Mouse (Mus musculus) adrenal gland, adult (tissue): Measurements from ENCODE around the gene Gzmd.
A peak's percentile ranks its signal among the peaks of the same experiment; 100 is the strongest.
"Not testable (repeated sequence)": the region's sequence is repeated elsewhere in the genome, so short reads cannot be mapped to it uniquely, and the experiment has no call there.

Experiments used
- DNase-seq, 2 experiments: peaks; one replicate each; pipeline ENCODE4 v3.0.0; 2022 to 2023; ENCODE audit warnings: low spot score in 1 of 2; ENCODE audit not compliant: inconsistent age in 2 of 2

Gzmd gene

DNA sequence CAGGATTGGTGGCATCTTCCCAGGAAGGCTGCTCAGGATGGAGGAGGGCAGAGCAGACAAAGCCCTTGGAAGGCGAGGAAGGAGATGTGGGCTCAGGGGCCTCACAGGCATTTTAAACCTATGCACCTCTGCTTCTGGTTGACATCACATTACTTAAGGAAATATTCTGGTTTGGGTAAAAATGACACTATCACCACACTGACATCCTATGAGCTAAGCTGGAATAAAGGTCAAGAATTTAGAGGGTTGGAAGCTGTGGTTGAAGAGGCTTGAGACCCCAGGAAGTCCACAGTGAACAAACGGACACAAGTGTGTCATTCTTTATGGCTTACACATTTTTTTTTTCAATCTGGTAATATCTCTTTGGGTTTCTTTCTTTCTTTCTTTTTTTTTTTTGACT is at the start of gene Gzmd:
Gene Gzmd (minus strand): TSS at position 101 of the 400 bp plus-strand sequence.
- not testable (repeated sequence) for DNase-seq

DNA sequence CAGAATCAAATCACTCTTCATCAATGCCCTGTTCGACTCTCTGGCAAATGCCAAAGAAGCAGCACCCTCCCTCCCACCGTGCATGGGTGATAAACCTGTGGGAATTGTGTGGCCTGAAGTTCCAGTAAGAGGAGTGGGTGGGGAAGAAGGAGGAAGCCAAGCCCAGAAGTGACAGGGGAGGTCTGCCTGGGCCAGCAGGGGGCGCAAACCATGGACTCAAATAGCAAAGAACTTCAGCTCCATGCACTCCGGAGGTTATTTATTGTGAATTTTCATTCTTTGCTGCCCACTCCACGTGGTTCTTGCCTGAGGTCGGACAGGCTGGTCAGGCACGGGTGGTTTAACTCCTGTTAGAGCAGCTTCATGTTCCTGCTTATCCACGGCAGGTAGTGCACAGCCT is 45.2 kb upstream of the Gzmd start:
- DNase-seq, result peak; percentile 26 to 72

DNA sequence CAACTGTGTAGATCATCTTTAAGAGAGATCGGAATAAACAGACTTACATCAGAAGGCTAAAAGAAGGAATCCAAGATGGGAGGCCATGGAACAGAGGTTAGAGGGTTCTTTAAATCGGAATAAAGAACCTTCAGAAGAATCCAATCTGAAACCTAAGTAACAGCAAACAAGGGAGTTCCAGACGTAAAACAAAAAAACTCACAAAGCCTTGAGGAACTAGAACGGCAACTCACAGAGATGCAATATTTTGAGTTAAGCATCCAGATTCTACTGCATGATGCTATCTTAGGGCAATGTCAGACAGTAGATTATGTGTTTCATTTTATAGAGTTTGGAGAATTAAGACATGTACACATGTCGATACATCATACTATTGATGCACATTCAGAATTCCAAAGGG is 42.1 kb upstream of the Gzmd start, which contains the start of gene Gzmn:
Gene Gzmn (minus strand): TSS at position 101 of the 400 bp plus-strand sequence.
- DNase-seq, result no peak

DNA sequence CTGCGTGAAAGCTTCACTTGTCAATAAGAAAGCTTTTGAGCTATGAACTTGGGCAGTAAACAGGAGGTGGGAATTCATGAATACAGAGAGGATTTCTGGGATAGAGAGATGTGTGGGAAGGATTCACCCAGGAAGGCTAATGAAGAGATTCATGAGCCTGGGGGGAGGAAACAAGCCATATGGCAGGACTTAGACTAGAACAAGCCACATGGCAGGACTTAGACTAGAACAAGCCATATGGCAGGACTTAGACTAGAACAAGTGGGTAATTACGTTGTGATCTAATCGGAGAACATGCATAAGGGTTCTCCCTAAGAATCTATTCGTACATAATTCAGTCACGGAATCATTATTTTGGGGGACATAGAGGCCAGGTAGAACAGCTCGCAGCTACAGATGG is 41.0 kb upstream of the Gzmd start:
- no peak for DNase-seq

DNA sequence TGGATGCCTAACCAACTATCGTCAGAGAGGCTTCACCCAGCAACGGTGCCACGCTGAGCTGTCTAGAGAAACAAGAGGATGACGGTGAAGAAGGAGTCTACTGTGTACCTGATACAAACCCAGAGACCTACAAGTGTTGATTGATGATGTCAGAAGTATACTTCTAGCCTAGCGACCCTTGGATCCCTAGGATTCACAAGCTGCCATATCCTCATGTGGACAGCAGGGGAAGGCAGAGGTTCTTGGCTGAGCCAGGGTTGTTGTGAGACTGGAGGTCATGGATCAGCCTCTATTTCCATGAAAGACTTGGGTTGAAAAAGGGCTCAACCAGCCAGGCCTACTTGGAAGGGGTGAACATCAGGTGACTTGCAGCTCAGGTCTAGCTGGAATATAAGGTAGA is 40.3 kb upstream of the Gzmd start:
- DNase-seq, result no peak

GRCm38 (mm10) chr14:56168009-56168408 is 35.6 kb upstream of the Gzmd start:
- no peak for DNase-seq

GRCm38 (mm10) chr14:56162109-56162508 is 29.7 kb upstream of the Gzmd start:
- DNase-seq, result no peak

DNA sequence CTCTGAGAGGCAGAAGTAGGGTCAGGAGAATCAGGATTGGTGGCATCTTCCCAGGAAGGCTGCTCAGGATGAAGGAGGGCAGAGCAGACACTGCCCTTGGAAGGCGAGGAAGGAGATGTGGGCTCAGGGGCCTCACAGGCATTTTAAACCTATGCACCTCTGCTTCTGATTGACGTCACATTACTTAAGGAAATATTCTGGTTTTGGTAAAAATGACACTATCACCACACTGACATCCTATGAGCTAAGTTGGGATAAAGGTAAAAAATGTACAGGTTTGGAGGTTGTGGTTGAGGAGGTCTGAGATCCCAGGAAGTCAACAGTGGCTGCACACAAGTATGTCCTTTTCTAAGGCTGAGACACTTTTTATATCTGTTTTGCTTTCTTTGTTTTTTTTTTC is 27.1 kb upstream of the Gzmd start, which contains the start of gene Gzmg:
Gene Gzmg (minus strand): TSS at position 101 of the 400 bp plus-strand sequence.
- DNase-seq, result not testable (repeated sequence)

- DNase-seq, result no peak
Observed at GRCm38 (mm10) chr14:56155340-56155739, 22.9 kb upstream of the Gzmd start.

DNA sequence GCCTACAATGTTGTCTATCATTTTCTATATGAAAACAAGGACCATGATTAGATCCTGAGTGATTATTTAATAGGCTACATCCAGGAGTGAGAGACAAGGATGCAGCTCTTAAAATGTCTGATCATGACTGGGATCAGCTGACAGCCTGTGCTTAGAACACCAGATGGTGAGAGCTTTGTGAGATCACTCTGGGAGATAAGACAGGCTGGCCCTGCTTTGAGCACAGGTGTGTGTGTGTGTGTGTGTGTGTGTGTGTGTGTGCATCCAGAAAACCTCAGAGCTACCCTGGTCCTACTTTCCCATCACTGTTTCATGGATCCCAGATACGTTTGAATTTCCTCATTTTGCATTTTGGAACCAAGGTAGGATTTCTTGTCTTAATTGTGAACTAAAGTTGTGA is 1.3 kb upstream of the Gzmd start:
- DNase-seq, result not testable (repeated sequence)

DNA sequence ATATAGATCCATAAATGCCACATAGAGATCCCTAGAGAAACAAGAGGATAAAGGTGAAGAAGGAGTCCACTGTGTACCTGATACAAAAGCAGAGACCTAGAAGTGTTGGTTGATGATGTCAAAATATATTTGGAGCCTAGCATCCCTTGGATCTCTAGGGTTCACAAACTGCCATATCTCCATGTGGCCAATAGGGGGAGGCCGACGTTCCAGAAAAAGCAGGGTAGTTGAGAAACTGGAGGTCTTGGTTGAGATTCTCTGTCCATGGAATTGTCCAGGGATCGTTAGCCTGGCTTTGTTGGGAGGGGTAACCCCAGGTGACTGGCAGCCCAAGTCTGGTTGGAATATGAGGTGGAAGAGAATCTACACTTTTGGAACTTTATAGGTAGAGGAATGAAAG is 4.1 kb downstream of the Gzmd start:
- no peak for DNase-seq

- peak; percentile 23 to 74 for DNase-seq
Observed at GRCm38 (mm10) chr14:56123516-56123915, 8.9 kb downstream of the Gzmd start.

- DNase-seq, result no peak
Observed at GRCm38 (mm10) chr14:56120525-56120924, 11.9 kb downstream of the Gzmd start, which contains the start of gene Gzme. Gene Gzme, minus strand, starts transcription at chr14:56120625.

GRCm38 (mm10) chr14:56115531-56116310 is 16.7 kb downstream of the Gzmd start:
- not testable (repeated sequence) for DNase-seq

- no peak for DNase-seq
Observed at GRCm38 (mm10) chr14:56105447-56106180, 26.8 kb downstream of the Gzmd start.

DNA sequence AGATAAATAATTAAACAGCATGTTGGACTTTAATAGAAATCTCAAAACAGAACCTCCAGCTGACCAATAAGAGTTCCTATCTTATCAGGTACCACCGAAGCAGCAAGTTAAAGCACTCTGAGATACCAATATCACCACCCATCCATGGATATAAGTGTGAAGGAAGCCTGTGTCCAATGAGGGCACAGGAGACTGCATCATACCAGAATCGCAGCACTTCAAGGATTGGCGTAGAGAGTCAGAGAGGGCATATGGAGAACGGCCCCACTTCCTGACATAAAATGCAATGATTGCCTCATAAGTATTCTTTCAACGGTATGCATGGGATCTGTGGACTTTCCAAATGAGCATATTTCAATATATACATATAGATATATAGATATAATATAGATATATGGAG is 27.4 kb downstream of the Gzmd start:
- DNase-seq, result no peak

- DNase-seq, result no peak
Observed at GRCm38 (mm10) chr14:56103452-56103851, 29.0 kb downstream of the Gzmd start.

GRCm38 (mm10) chr14:56102386-56102785 is 30.0 kb downstream of the Gzmd start, which contains the start of gene Ctsg:
Gene Ctsg, minus strand, starts transcription at chr14:56102574.
- no peak for DNase-seq

DNA sequence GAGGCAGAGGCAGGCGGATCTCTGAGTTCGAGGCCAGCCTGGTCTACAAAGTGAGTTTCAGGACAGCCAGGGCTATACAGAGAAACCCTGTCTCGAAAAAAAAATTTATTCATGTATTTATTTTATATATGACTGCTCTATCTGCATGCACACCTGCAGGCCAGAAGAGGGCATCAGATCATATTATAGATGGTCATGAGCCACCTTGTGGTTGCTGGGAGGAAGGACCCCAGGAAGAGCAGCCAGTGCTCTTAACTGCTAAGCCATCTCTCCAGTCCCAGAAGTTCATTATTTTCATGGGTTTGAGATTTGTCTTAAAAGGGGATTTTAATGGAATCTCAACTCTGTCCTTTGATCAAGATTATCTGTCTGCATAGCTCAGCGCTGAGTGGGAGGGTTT is 33.5 kb downstream of the Gzmd start:
- peak in 1 of 2 experiments; percentile 39 for DNase-seq

GRCm38 (mm10) chr14:56097597-56097996 is 34.8 kb downstream of the Gzmd start:
- DNase-seq, result no peak

DNA sequence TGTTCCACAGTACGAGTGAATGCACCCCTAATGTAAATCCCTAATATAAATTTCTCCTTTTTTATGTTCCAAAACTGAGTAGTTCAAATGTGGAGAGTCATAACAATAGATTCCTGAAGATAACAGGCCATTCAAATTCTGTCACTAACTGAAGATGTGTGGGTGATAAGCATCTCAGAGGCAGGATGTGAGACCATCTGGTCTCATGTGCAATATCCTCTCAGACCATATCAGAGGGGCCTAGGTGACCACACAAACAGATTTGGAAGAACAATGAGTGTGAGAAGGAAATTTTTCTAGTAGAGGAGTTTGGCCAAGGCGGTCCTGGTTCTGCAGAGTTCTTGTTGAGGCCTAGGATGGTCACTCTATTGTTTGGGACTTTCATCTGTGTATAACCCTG is 39.1 kb downstream of the Gzmd start:
- DNase-seq, result no peak

- no peak for DNase-seq
Observed at GRCm38 (mm10) chr14:56086711-56087110, 45.7 kb downstream of the Gzmd start.
